Mouse (Mus musculus) CH12.LX (cell line): ENCODE measurements around the gene E2f2. TPM values are rescaled to one million over a fixed set of nuclear protein-coding genes. Genes with fewer than 3 reads are reported as not detected.
A peak's percentile ranks its signal among the peaks of the same experiment; 100 is the strongest.

Experiments used
- DNase-seq: peaks from one replicate; pipeline ENCODE4 v3.0.0-alpha.2; 2013; ENCODE audit errors: extremely low read depth
- H3K27ac ChIP-seq: 2 replicates; pipeline ENCODE4 v1.5.1; 2012; ENCODE audit warnings: low read depth, mild to moderate bottlenecking, control low read depth, moderate library complexity; ENCODE audit not compliant: insufficient read depth
- H3K27me3 ChIP-seq: replicated peaks from 2 replicates; pipeline ENCODE3; 2012; ENCODE audit warnings: inconsistent platforms
- H3K36me3 ChIP-seq, 2 experiments: replicated peaks in 1 of 2; 2 replicates each; pipeline versions ENCODE3 to v1.6.1; 2012; ENCODE audit warnings: inconsistent platforms in 1 of 2, low read length in 1 of 2, mild to moderate bottlenecking in 1 of 2, mixed read lengths in 1 of 2, moderate library complexity in 1 of 2; ENCODE audit not compliant: control insufficient read depth in 1 of 2, insufficient read depth in 1 of 2
- H3K4me1 ChIP-seq, 2 experiments: 2 replicates each; pipeline ENCODE4 v1.6.1; 2012; ENCODE audit warnings: inconsistent platforms in 1 of 2, moderate library complexity in 1 of 2; ENCODE audit not compliant: insufficient read depth in 2 of 2, control insufficient read depth in 1 of 2
- H3K4me2 ChIP-seq: 2 replicates; pipeline ENCODE4 v1.6.1; 2012; ENCODE audit warnings: low read depth, mild to moderate bottlenecking, control low read depth; ENCODE audit not compliant: poor library complexity, insufficient read depth, severe bottlenecking
- H3K4me3 ChIP-seq, 3 experiments: fragments of 150-350 bp in 1 of 3; sonication (generic) in 1 of 3; replicated peaks in 1 of 3; 2 replicates each; pipeline versions ENCODE3 to v1.5.1; 2011 to 2012; ENCODE audit warnings: low read depth in 2 of 3, low read length in 2 of 3, mild to moderate bottlenecking in 2 of 3, moderate library complexity in 2 of 3, control low read depth in 1 of 3, improper control_type of control experiment in 1 of 3, inconsistent platforms in 1 of 3, mixed read lengths in 1 of 3; ENCODE audit not compliant: poor library complexity in 1 of 3
- H3K79me2 ChIP-seq: replicated peaks from 2 replicates; pipeline ENCODE4 v1.6.1; 2012; ENCODE audit warnings: mild to moderate bottlenecking, moderate library complexity; ENCODE audit not compliant: control insufficient read depth, poor library complexity, insufficient read depth, severe bottlenecking; ENCODE audit errors: extremely low read depth
- H3K9ac ChIP-seq: 2 replicates; pipeline ENCODE4 v1.6.1; 2012; ENCODE audit warnings: low read depth, mild to moderate bottlenecking, control low read depth, moderate library complexity; ENCODE audit not compliant: insufficient read depth
- H3K9me3 ChIP-seq: replicated peaks from 2 replicates; pipeline ENCODE3; 2012; ENCODE audit warnings: low read length, inconsistent platforms, mixed read lengths
- BHLHE40 ChIP-seq: IDR thresholded peaks from 2 replicates; pipeline ENCODE4 v1.6.1; 2011; ENCODE audit warnings: mild to moderate bottlenecking, low read depth, low read length, improper control_type of control experiment
- CHD1 ChIP-seq: IDR thresholded peaks from 2 replicates; pipeline ENCODE4 v1.6.1; 2012; ENCODE audit warnings: low read depth, low read length, improper control_type of control experiment, inconsistent platforms
- CHD2 ChIP-seq: IDR thresholded peaks from 2 replicates; pipeline ENCODE4 v1.6.1; 2011; ENCODE audit warnings: low read length, improper control_type of control experiment
- ELF1 ChIP-seq: IDR thresholded peaks from 2 replicates; pipeline ENCODE4 v1.6.1; 2014; ENCODE audit warnings: low read depth, mild to moderate bottlenecking, inconsistent platforms, low read length, improper control_type of control experiment
- EP300 ChIP-seq: IDR thresholded peaks from 2 replicates; pipeline ENCODE4 v1.6.1; 2011; ENCODE audit warnings: low read length, improper control_type of control experiment
- ETS1 ChIP-seq: conservative IDR thresholded peaks from 2 replicates; pipeline ENCODE4 v1.6.1; 2012; ENCODE audit warnings: low read depth, mild to moderate bottlenecking, inconsistent platforms, low read length, improper control_type of control experiment, moderate library complexity
- GABPA ChIP-seq: IDR thresholded peaks from 2 replicates; pipeline ENCODE4 v1.6.1; 2012; ENCODE audit warnings: low read depth, low read length, improper control_type of control experiment, inconsistent platforms; ENCODE audit not compliant: insufficient replicate concordance
- HCFC1 ChIP-seq: IDR thresholded peaks from 2 replicates; pipeline ENCODE4 v1.6.1; 2012; ENCODE audit warnings: low read depth, mild to moderate bottlenecking, inconsistent platforms, low read length, improper control_type of control experiment
- IRF4 ChIP-seq: IDR thresholded peaks from 2 replicates; pipeline ENCODE4 v1.6.1; 2014; ENCODE audit warnings: low read depth, mild to moderate bottlenecking, inconsistent platforms, low read length, improper control_type of control experiment
- JUN ChIP-seq: IDR thresholded peaks from 2 replicates; pipeline ENCODE4 v1.6.1; 2011; ENCODE audit warnings: low read depth, mild to moderate bottlenecking, low read length, improper control_type of control experiment, moderate library complexity; ENCODE audit not compliant: insufficient read depth
- KAT2A ChIP-seq: IDR thresholded peaks from 2 replicates; pipeline ENCODE4 v1.6.1; 2012; ENCODE audit warnings: low read length, improper control_type of control experiment, inconsistent platforms; ENCODE audit not compliant: insufficient replicate concordance
- MAZ ChIP-seq: IDR thresholded peaks from 2 replicates; pipeline ENCODE4 v1.6.1; 2012; ENCODE audit warnings: low read depth, mild to moderate bottlenecking, inconsistent platforms, low read length, improper control_type of control experiment, moderate library complexity
- MEF2A ChIP-seq: IDR thresholded peaks from 2 replicates; pipeline ENCODE4 v1.6.1; 2014; ENCODE audit warnings: low read depth, mild to moderate bottlenecking, inconsistent platforms, low read length, improper control_type of control experiment, borderline replicate concordance
- MYC ChIP-seq: IDR thresholded peaks from 2 replicates; pipeline ENCODE4 v1.6.1; 2011; ENCODE audit warnings: low read depth, mild to moderate bottlenecking, improper control_type of control experiment, low read length
- NELFE ChIP-seq: IDR thresholded peaks from 2 replicates; pipeline ENCODE4 v1.6.1; 2011; ENCODE audit warnings: low read depth, low read length, improper control_type of control experiment
- NRF1 ChIP-seq: IDR thresholded peaks from 2 replicates; pipeline ENCODE4 v1.6.1; 2014; ENCODE audit warnings: low read depth, mild to moderate bottlenecking, inconsistent platforms, low read length, improper control_type of control experiment, moderate library complexity
- POLR2A ChIP-seq: IDR thresholded peaks from 2 replicates; pipeline ENCODE4 v1.6.1; 2011; ENCODE audit warnings: low read depth, mild to moderate bottlenecking, improper control_type of control experiment, low read length
- POLR2AphosphoS2 ChIP-seq: IDR thresholded peaks from 2 replicates; pipeline ENCODE4 v1.6.1; 2011; ENCODE audit warnings: low read depth, low read length, improper control_type of control experiment
- RAD21 ChIP-seq: IDR thresholded peaks from 2 replicates; pipeline ENCODE4 v1.6.1; 2011; ENCODE audit warnings: low read depth, mild to moderate bottlenecking, low read length, improper control_type of control experiment, moderate library complexity
- RCOR1 ChIP-seq: conservative IDR thresholded peaks from 2 replicates; pipeline ENCODE4 v1.6.1; 2012; ENCODE audit warnings: low read depth, mild to moderate bottlenecking, inconsistent platforms, low read length, improper control_type of control experiment
- SMC3 ChIP-seq: IDR thresholded peaks from 2 replicates; pipeline ENCODE4 v1.6.1; 2011; ENCODE audit warnings: low read depth, low read length, improper control_type of control experiment
- TCF12 ChIP-seq: IDR thresholded peaks from 2 replicates; pipeline ENCODE4 v1.6.1; 2014; ENCODE audit warnings: low read depth, mild to moderate bottlenecking, inconsistent platforms, low read length, improper control_type of control experiment
- UBTF ChIP-seq: IDR thresholded peaks from 2 replicates; pipeline ENCODE4 v1.6.1; 2012; ENCODE audit warnings: low read depth, mild to moderate bottlenecking, inconsistent platforms, low read length, improper control_type of control experiment, moderate library complexity
- USF1 ChIP-seq: IDR thresholded peaks from 2 replicates; pipeline ENCODE4 v1.6.1; 2014; ENCODE audit warnings: low read depth, mild to moderate bottlenecking, inconsistent platforms, low read length, improper control_type of control experiment
- ZMIZ1 ChIP-seq: IDR thresholded peaks from 2 replicates; pipeline ENCODE4 v1.6.1; 2012; ENCODE audit warnings: low read depth, mild to moderate bottlenecking, inconsistent platforms, low read length, improper control_type of control experiment
- ZNF384 ChIP-seq: IDR thresholded peaks from 2 replicates; pipeline ENCODE4 v1.6.1; 2012; ENCODE audit warnings: low read depth, low read length, improper control_type of control experiment, inconsistent platforms
- dilution Hi-C: fragments of 300-500 bp; cut with MboI; formaldehyde crosslinking; loops from 2 replicates; pipeline ENCODE4 v1.14.3; 2020; ENCODE audit warnings: low sequenced_read_pairs; ENCODE audit not compliant: extremely low pct_unique_long_range_greater_than_20kb, extremely low pct_ligation_motif_present
- in situ Hi-C: fragments of 300-500 bp; cut with MboI; formaldehyde crosslinking; loops from 3 replicates; pipeline ENCODE4 v1.14.3; 2019; ENCODE audit warnings: low sequenced_read_pairs, low pct_ligation_motif_present, low pct_unique_long_range_greater_than_20kb, mixed read lengths
- polyA plus RNA-seq: library from polyadenylated mRNA; unstranded; fragments of >175 nt; gene quantifications from 2 replicates; pipeline ENCODE4 v1.2.1, GENCODE M21; 2012; ENCODE audit warnings: low read depth; ENCODE audit not compliant: insufficient read length
- total RNA-seq, 2 experiments: library from RNA; depleted of rRNA; stranded (reverse); fragments of 300-350 nt in 1 of 2; fragments of >200 nt in 1 of 2; gene quantifications; 2 replicates each; pipeline ENCODE4 v1.2.3; 2012 to 2014

The E2f2 gene
- total and polyA plus RNA-seq, 3 experiments = 3.9 to 7.2 (median 4.4) TPM

DNA sequence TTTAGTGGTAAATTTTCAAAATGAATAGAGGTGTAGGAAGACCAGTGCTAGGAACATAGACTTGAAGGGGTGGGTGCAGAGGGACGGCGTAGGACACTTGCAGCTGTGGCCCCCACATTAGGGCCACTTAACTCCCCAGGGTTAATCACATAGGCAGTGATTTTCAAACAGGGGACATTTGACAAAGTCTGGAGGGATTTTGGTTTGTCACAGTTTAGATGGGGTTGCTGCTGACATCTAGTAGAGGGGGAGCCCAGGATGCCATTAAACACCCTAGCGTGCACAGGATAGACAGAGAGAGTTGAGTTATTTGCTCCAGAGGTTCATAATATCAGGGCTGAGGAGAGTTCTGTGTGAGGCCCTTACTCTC lies 48.4 kb upstream of the E2f2 start:
- Histone ChIP-seq H3K36me3 (no peaks in the 10 kb centered on the region), H3K27me3 (peaks cover 2% of the 10 kb centered on the region), H3K9me3 (no peaks in the 10 kb centered on the region), H3K9ac (0 out of 2 replicates have a peak overlapping the region, but pooled peaks have one; percentile 4), H3K27ac (peak overlapping the region; percentile 88), H3K4me3 (no peak overlapping the region), H3K4me1 (peaks cover 45 to 85% of the 10 kb centered on the region in 2 experiments), H3K79me2 (no peaks in the 10 kb centered on the region), H3K4me2 (peak overlapping the region; percentile 48)
- peak; percentile 69 for DNase-seq
- in situ Hi-C loops (no loop called here), dilution Hi-C loops (no loop called here)
- no peak; the same call in 1 of the 2 replicates for TF ChIP-seq ELF1
- no peak for TF ChIP-seq POLR2AphosphoS2
- no peak; the same call in 1 of the 2 replicates for TF ChIP-seq EP300
- TF ChIP-seq KAT2A = no peak
- no peak for TF ChIP-seq MYC
- TF ChIP-seq JUN = no peak
- no peak for TF ChIP-seq BHLHE40
- TF ChIP-seq NRF1 = no peak
- TF ChIP-seq HCFC1 = no peak
- no peak for TF ChIP-seq CHD2
- no peak for TF ChIP-seq USF1
- TF ChIP-seq ZNF384 = no peak
- TF ChIP-seq NELFE = no peak
- peak; percentile 34 for TF ChIP-seq MEF2A
- peak; percentile 36; the same call in 1 of the 2 replicates for TF ChIP-seq TCF12
- no peak for TF ChIP-seq RCOR1
- TF ChIP-seq CHD1 = no peak; the same call in 1 of the 2 replicates
- TF ChIP-seq SMC3 = no peak
- TF ChIP-seq ETS1 = no peak; the same call in 1 of the 2 replicates
- TF ChIP-seq POLR2A = no peak
- TF ChIP-seq MAZ = 0 out of 2 replicates have a peak, but pooled peaks have one; percentile 61
- peak; percentile 18; the same call in 1 of the 2 replicates for TF ChIP-seq IRF4
- no peak for TF ChIP-seq GABPA
- no peak for TF ChIP-seq ZMIZ1
- TF ChIP-seq UBTF = no peak
- TF ChIP-seq RAD21 = no peak
